Mouse (Mus musculus) gastrocnemius, postnatal 25 days (tissue): ENCODE data around the gene Miga1. TPM values are rescaled to one million over a fixed set of nuclear protein-coding genes. Genes with fewer than 3 reads are reported as not detected.

Experiments
- DNase-seq: peaks from one replicate; pipeline ENCODE4 v3.0.0; 2022
- total RNA-seq, 2 experiments: library from RNA; stranded (reverse); gene quantifications; 1 replicate in 1 of 2; 2 replicates in 1 of 2; pipeline ENCODE4 v1.2.3; 2021

Miga1 gene
- total RNA-seq, 2 experiments from 2014 or later = 4.8 to 5.7 TPM

- no peak for DNase-seq
Measured at GRCm38 (mm10) chr3:152245273-152245910, 94.8 kb downstream of the Miga1 start.

- DNase-seq = no peak
Measured at GRCm38 (mm10) chr3:152243304-152243703, 96.9 kb downstream of the Miga1 start.

- no peak for DNase-seq
Measured at GRCm38 (mm10) chr3:152241098-152241497, 99.1 kb downstream of the Miga1 start.

- DNase-seq = no peak
Measured at GRCm38 (mm10) chr3:152239592-152239991, 100.6 kb downstream of the Miga1 start.

GRCm38 (mm10) chr3:152238836-152239235, 101.4 kb downstream of the Miga1 start:
- DNase-seq = no peak

- DNase-seq = no peak
Measured at GRCm38 (mm10) chr3:152235805-152236204, 104.4 kb downstream of the Miga1 start.

- DNase-seq = no peak
Measured at GRCm38 (mm10) chr3:152235238-152235637, 105.0 kb downstream of the Miga1 start.

GRCm38 (mm10) chr3:152231333-152232100, 108.7 kb downstream of the Miga1 start:
- DNase-seq = no peak

GRCm38 (mm10) chr3:152229271-152229670, 110.9 kb downstream of the Miga1 start:
- DNase-seq = no peak

- DNase-seq = no peak
Measured at GRCm38 (mm10) chr3:152228843-152229242, 111.4 kb downstream of the Miga1 start.

- DNase-seq = no peak
Measured at GRCm38 (mm10) chr3:152225906-152226305, 114.3 kb downstream of the Miga1 start.

- no peak for DNase-seq
Measured at GRCm38 (mm10) chr3:152224918-152225317, 115.3 kb downstream of the Miga1 start.

Other genes with a start within 250 kb of the Miga1 start
- under 1 TPM; 0.24 to 0.59 TPM for gene Gipc2, start 174.2 kb downstream of the Miga1 start, total RNA-seq
- gene Dnajb4, start 130.1 kb downstream of the Miga1 start, total RNA-seq = 10 to 100 TPM; 43.3 to 47.7 TPM
- gene Fubp1, start 130.0 kb downstream of the Miga1 start, total RNA-seq = 10 to 100 TPM; 29.1 to 29.7 TPM
- 100 to 1,000 TPM; 331 to 433 TPM for gene Nexn, start 74.1 kb downstream of the Miga1 start, total RNA-seq
- 10 to 100 TPM; 17.6 to 22.9 TPM for gene Usp33, start 6.1 kb upstream of the Miga1 start, total RNA-seq
- gene Zzz3, start 55.1 kb upstream of the Miga1 start, total RNA-seq = 10 to 100 TPM; 15.3 to 16.1 TPM